Mouse (Mus musculus): ENCODE data around the gene 3100002H09Rik. TPM values are rescaled to one million over a fixed set of nuclear protein-coding genes. Genes with fewer than 3 reads are reported as not detected.

The 3100002H09Rik gene
- polyA plus RNA-seq, 1 experiment from 2014 or later: not detected

- peaks cover 35% of the 10 kb centered on the region for H3K27me3 ChIP-seq
- H3K27ac ChIP-seq: no peak overlapping the region
- H3K4me2 ChIP-seq: no peak overlapping the region
- 74% methylated on average over 7 of the region's 7 CpGs for WGBS
- no peak overlapping the region for H3K4me3 ChIP-seq
- no peak overlapping the region for H3K9ac ChIP-seq
- no peaks in the 10 kb centered on the region for H3K9me3 ChIP-seq
- ATAC-seq (ENCODE audit: insufficient number of reproducible peaks, insufficient read depth, low FRiP score, low TSS enrichment, low read depth): no peak
- peaks cover 15% of the 10 kb centered on the region for H3K4me1 ChIP-seq
- no peaks in the 10 kb centered on the region for H3K36me3 ChIP-seq
These were observed 29.9 kb downstream of the 3100002H09Rik start for GRCm38 (mm10) chr4:124580695-124581094.

GRCm38 (mm10) chr4:124575955-124576445 is 34.6 kb downstream of the 3100002H09Rik start:
- Histone ChIP-seq H3K36me3 (no peaks in the 10 kb centered on the region), H3K9me3 (no peaks in the 10 kb centered on the region), H3K27me3 (peaks cover 62% of the 10 kb centered on the region), H3K4me2 (peak overlapping the region; percentile 94), H3K27ac (no peak overlapping the region), H3K9ac (peak overlapping the region; percentile 73), H3K4me3 (peak overlapping the region; percentile 54), H3K4me1 (peaks cover 20% of the 10 kb centered on the region)
- 9% methylated on average over 7 of the region's 7 CpGs for WGBS
- no peak for ATAC-seq (ENCODE audit: insufficient number of reproducible peaks, insufficient read depth, low FRiP score, low TSS enrichment, low read depth)

- Histone ChIP-seq H3K4me2 (peak overlapping the region; percentile 94), H3K36me3 (no peaks in the 10 kb centered on the region), H3K27ac (no peak overlapping the region), H3K9me3 (no peaks in the 10 kb centered on the region), H3K4me1 (peaks cover 24% of the 10 kb centered on the region), H3K4me3 (peak overlapping the region; percentile 54), H3K9ac (peak overlapping the region; percentile 73), H3K27me3 (peaks cover 62% of the 10 kb centered on the region)
- WGBS: under 1% methylated on average over 53 of the region's 61 CpGs
- ATAC-seq (ENCODE audit: insufficient number of reproducible peaks, insufficient read depth, low FRiP score, low TSS enrichment, low read depth): no peak
These were observed 35.2 kb downstream of the 3100002H09Rik start for GRCm38 (mm10) chr4:124575269-124575954.

- ATAC-seq (ENCODE audit: insufficient number of reproducible peaks, insufficient read depth, low FRiP score, low TSS enrichment, low read depth): no peak
- no peak overlapping the region for H3K4me2 ChIP-seq
- H3K27me3 ChIP-seq: peaks cover 69% of the 10 kb centered on the region
- 56% methylated on average over 4 of the region's 4 CpGs for WGBS
- H3K9me3 ChIP-seq: no peaks in the 10 kb centered on the region
- no peaks in the 10 kb centered on the region for H3K36me3 ChIP-seq
- peaks cover 36% of the 10 kb centered on the region for H3K4me1 ChIP-seq
- no peak overlapping the region for H3K4me3 ChIP-seq
- no peak overlapping the region for H3K9ac ChIP-seq
- no peak overlapping the region for H3K27ac ChIP-seq
These were observed 37.0 kb downstream of the 3100002H09Rik start for GRCm38 (mm10) chr4:124573586-124573985.

GRCm38 (mm10) chr4:124570977-124571376 is 39.6 kb downstream of the 3100002H09Rik start:
- peaks cover 59% of the 10 kb centered on the region for H3K27me3 ChIP-seq
- no peaks in the 10 kb centered on the region for H3K36me3 ChIP-seq
- H3K4me3 ChIP-seq: no peak overlapping the region
- H3K4me2 ChIP-seq: no peak overlapping the region
- WGBS: 58% methylated on average over 9 of the region's 9 CpGs
- H3K27ac ChIP-seq: no peak overlapping the region
- no peak for ATAC-seq (ENCODE audit: insufficient number of reproducible peaks, insufficient read depth, low FRiP score, low TSS enrichment, low read depth)
- H3K4me1 ChIP-seq: peaks cover 33% of the 10 kb centered on the region
- no peak overlapping the region for H3K9ac ChIP-seq
- no peaks in the 10 kb centered on the region for H3K9me3 ChIP-seq

- Histone ChIP-seq H3K36me3 (no peaks in the 10 kb centered on the region), H3K4me1 (peaks cover 20% of the 10 kb centered on the region), H3K27me3 (peaks cover 46% of the 10 kb centered on the region), H3K27ac (no peak overlapping the region), H3K9ac (no peak overlapping the region), H3K4me3 (no peak overlapping the region), H3K9me3 (no peaks in the 10 kb centered on the region; the same call in 1 of the 2 replicates), H3K4me2 (no peak overlapping the region)
- 10% methylated on average over 7 of the region's 7 CpGs for WGBS
- no peak for ATAC-seq (ENCODE audit: insufficient number of reproducible peaks, insufficient read depth, low FRiP score, low TSS enrichment, low read depth)
These were observed 40.9 kb downstream of the 3100002H09Rik start for GRCm38 (mm10) chr4:124569661-124570060.

GRCm38 (mm10) chr4:124563371-124563770 is 47.2 kb downstream of the 3100002H09Rik start:
- Histone ChIP-seq H3K4me2 (no peak overlapping the region), H3K4me1 (peaks cover 3% of the 10 kb centered on the region; the same call in 1 of the 2 replicates), H3K9me3 (no peaks in the 10 kb centered on the region; the same call in 1 of the 2 replicates), H3K36me3 (no peaks in the 10 kb centered on the region), H3K27me3 (peaks cover 16% of the 10 kb centered on the region), H3K27ac (no peak overlapping the region), H3K4me3 (no peak overlapping the region), H3K9ac (no peak overlapping the region)
- ATAC-seq (ENCODE audit: insufficient number of reproducible peaks, insufficient read depth, low FRiP score, low TSS enrichment, low read depth): no peak
- 36% methylated on average over 2 of the region's 2 CpGs for WGBS

GRCm38 (mm10) chr4:124562721-124563120 is 47.9 kb downstream of the 3100002H09Rik start:
- no peak for ATAC-seq (ENCODE audit: insufficient number of reproducible peaks, insufficient read depth, low FRiP score, low TSS enrichment, low read depth)
- H3K9ac ChIP-seq: no peak overlapping the region
- H3K4me3 ChIP-seq: no peak overlapping the region
- H3K4me2 ChIP-seq: no peak overlapping the region
- H3K4me1 ChIP-seq: peaks cover 3% of the 10 kb centered on the region; the same call in 1 of the 2 replicates
- no peak overlapping the region for H3K27ac ChIP-seq
- H3K9me3 ChIP-seq: no peaks in the 10 kb centered on the region; the same call in 1 of the 2 replicates
- H3K27me3 ChIP-seq: peaks cover 11% of the 10 kb centered on the region; the same call in 1 of the 2 replicates
- WGBS: 41% methylated on average over 7 of the region's 7 CpGs
- H3K36me3 ChIP-seq: no peaks in the 10 kb centered on the region

Other genes starting within 250 kb of the 3100002H09Rik start
- gene Pou3f1, start 46.0 kb upstream of the 3100002H09Rik start, polyA plus RNA-seq (2015; fragmentation: Nextera tagmentation; extraction: Ambion mirVana): 2.3 and 2.4 TPM in 2 replicates
- gene Utp11, start 82.8 kb upstream of the 3100002H09Rik start, polyA plus RNA-seq (2015; fragmentation: Nextera tagmentation; extraction: Ambion mirVana): 84.7 and 92.2 TPM in 2 replicates
- gene Fhl3, start 89.9 kb upstream of the 3100002H09Rik start, polyA plus RNA-seq (2015; fragmentation: Nextera tagmentation; extraction: Ambion mirVana): 17.0 and 19.5 TPM in 2 replicates
- gene Sf3a3, start 104.0 kb upstream of the 3100002H09Rik start, polyA plus RNA-seq (2015; fragmentation: Nextera tagmentation; extraction: Ambion mirVana): 177 and 186 TPM in 2 replicates
- 25.2 and 26.4 TPM in 2 replicates for gene Inpp5b, start 131.0 kb upstream of the 3100002H09Rik start, polyA plus RNA-seq (2015; fragmentation: Nextera tagmentation; extraction: Ambion mirVana)
- 11.9 and 12.9 TPM in 2 replicates for gene Mtf1, start 191.3 kb upstream of the 3100002H09Rik start, polyA plus RNA-seq (2015; fragmentation: Nextera tagmentation; extraction: Ambion mirVana)
- gene Yrdc, start 239.9 kb upstream of the 3100002H09Rik start, polyA plus RNA-seq (2015; fragmentation: Nextera tagmentation; extraction: Ambion mirVana): 33.5 and 39.6 TPM in 2 replicates
- gene 1110065P20Rik, start 240.4 kb upstream of the 3100002H09Rik start, polyA plus RNA-seq (2015; fragmentation: Nextera tagmentation; extraction: Ambion mirVana): 60.0 and 60.9 TPM in 2 replicates

Measured in embryonic facial prominence, embryonic 13.5 days (tissue).